Mouse (Mus musculus): ENCODE data around the gene Psap.

Psap gene

GRCm38 (mm10) chr10:60347768-60348610, 70.6 kb downstream of the Psap start:
- DNase-seq (ENCODE audit: low read depth, low spot score) = no peak

DNA sequence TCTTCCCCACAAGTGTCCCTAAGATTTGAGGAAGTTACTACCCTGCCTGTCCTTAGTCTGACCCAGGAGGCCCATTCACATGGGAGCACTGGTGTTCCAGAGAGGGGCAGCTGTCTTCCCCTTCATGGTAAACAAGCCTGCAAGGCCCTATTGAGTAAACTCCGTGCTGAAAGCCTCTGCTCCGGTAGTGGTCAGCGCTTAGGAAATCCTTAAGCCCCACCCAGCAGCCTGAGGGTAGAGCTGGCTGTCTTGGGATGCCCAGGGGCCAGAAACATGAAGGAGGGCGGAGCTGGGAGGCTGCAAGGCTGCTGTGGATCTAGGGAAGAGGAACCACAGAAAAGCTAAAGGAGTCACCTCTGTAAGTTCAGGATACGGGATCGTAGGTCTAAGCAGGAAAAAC, 71.6 kb downstream of the Psap start:
- DNase-seq (ENCODE audit: low read depth, low spot score) = no peak

DNA sequence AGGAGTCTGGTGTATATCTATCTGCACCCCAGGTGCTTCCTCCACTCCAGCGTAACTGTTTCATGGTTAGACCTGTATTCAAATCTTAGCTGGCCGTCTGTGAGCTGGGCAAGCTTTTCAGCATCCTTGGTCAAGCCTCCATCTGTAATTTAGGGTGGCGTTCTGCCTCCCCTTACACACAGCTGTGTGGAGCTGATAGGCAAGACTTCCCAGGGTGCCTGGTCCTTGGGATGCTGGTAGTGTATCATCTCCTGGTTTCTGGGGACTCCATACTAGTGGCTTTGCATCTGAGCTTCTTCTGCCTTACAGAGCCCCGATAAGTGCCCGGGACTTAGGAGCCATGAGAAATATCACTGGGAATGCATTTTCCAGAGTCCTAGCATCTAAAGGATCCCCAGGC, 72.2 kb downstream of the Psap start:
- DNase-seq (ENCODE audit: low read depth, low spot score) = no peak

DNA sequence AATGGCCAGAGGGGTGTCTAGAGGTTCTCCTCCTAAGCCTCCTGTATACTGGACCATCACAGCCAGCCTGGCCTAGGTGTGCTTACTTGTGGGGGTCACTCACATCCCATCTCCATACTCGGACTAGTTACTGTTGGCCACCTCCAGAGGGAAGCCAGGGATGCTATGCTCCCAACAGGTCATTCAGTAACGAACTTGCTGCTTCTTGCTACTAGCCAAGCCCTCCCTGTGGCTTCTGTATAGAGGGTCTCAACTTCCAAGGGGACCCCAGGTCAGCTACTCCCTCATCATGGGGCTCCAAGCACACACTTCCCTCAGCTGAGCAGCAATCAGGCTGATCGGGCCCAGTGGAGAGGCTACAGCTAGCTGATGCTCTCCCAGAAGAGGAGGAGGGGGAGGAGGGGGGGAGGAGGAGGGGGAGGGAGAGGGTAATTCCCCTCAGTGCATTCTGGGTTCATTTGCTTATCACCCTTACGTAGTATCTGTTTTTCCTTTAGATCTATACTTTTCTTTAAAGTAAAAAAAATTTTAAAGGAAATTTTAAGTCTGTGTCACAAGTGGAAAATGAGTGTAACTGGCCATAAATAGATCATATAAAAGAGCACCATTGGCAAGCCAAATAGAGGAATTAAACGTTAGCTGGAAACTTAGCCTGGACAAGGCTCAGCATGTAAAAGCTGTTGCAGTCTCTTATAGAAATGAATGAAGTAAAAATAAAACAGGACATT, 72.8 kb downstream of the Psap start:
- DNase-seq (ENCODE audit: low read depth, low spot score) = no peak

DNA sequence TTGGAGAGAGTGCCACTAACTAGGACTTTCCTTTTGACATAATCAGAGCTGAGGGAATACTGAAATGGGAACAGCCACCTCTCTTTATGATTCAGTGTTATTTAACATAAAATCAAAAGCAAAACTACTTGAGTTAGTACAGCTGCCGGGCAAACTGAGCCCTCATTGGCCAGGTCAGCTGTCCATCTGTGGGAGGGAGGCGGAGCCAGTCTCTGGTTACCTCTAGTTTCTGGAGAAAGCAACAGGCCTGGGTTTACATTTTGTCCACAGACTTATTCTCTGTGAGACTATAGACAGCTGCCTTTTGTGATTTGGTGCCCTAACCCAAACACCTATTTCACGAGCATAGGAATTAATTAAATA, 73.4 kb downstream of the Psap start:
- peak; percentile 87 for DNase-seq (ENCODE audit: low read depth, low spot score)

GRCm38 (mm10) chr10:60351248-60351647, 73.8 kb downstream of the Psap start:
- DNase-seq (ENCODE audit: low read depth, low spot score) = no peak

GRCm38 (mm10) chr10:60351761-60352455, 74.5 kb downstream of the Psap start:
- DNase-seq (ENCODE audit: low read depth, low spot score) = peak; percentile 61
